ENCODE assay signal across 13 mouse cellular contexts in genomic region chr12:15838201-15838600, GRCm38 (mm10).
"Had no signal": no experiment of that assay in that cellular context is flagged by ENCODE, and none has a peak within 500 bp of the region (broad histone marks: within the 10 kb centered on the region; RNA-seq: fewer than 3 reads in every experiment).

No protein-coding gene starts in this region.

- H3K27me3 ChIP-seq: midbrain, embryonic 13.5 days; midbrain, embryonic 15.5 days; neural tube, embryonic 12.5 days; stomach, embryonic 15.5 days had no signal

- H3K4me1 ChIP-seq: midbrain, embryonic 10.5 days; midbrain, embryonic 13.5 days; midbrain, embryonic 15.5 days; neural tube, embryonic 12.5 days; stomach, embryonic 15.5 days had no signal

- H3K27ac ChIP-seq: midbrain, embryonic 10.5 days; midbrain, embryonic 13.5 days; midbrain, embryonic 15.5 days; neural tube, embryonic 12.5 days; stomach, embryonic 15.5 days; stomach, postnatal 0 days had no signal

- H3K4me2 ChIP-seq: lung, embryonic 14.5 days; midbrain, embryonic 13.5 days; midbrain, embryonic 15.5 days; neural tube, embryonic 12.5 days; stomach, embryonic 15.5 days had no signal

- H3K4me3 ChIP-seq: midbrain, embryonic 10.5 days; midbrain, embryonic 13.5 days; midbrain, embryonic 15.5 days; neural tube, embryonic 12.5 days; stomach, embryonic 15.5 days had no signal

- H3K36me3 ChIP-seq: midbrain, embryonic 10.5 days; midbrain, embryonic 13.5 days; midbrain, embryonic 15.5 days; neural tube, embryonic 12.5 days; stomach, embryonic 15.5 days had no signal

- H3K9ac ChIP-seq: lung, embryonic 14.5 days; midbrain, embryonic 13.5 days; midbrain, embryonic 15.5 days; neural tube, embryonic 12.5 days; stomach, embryonic 15.5 days had no signal

- ATAC-seq: midbrain, embryonic 13.5 days; midbrain, embryonic 15.5 days had no signal

- DNase-seq: lung, embryonic 14.5 days; lung, postnatal 10 days; lung, postnatal 4 days; right cerebral cortex, postnatal 14 days; thymus, adult 2 months; thymus, postnatal 25 days; thymus, postnatal 4 days had no signal

- H3K9me3 ChIP-seq: midbrain, embryonic 10.5 days; midbrain, embryonic 13.5 days; midbrain, embryonic 15.5 days; neural tube, embryonic 12.5 days; stomach, embryonic 15.5 days had no signal
